Mouse (Mus musculus) induced T-regulatory cell, adult 2 months (primary cell): ENCODE results near the gene Ano1.

Source experiments
- DNase-seq: peaks from one replicate; pipeline ENCODE4 v3.0.0-alpha.2; 2012; ENCODE audit warnings: low read depth

Ano1 gene

DNA sequence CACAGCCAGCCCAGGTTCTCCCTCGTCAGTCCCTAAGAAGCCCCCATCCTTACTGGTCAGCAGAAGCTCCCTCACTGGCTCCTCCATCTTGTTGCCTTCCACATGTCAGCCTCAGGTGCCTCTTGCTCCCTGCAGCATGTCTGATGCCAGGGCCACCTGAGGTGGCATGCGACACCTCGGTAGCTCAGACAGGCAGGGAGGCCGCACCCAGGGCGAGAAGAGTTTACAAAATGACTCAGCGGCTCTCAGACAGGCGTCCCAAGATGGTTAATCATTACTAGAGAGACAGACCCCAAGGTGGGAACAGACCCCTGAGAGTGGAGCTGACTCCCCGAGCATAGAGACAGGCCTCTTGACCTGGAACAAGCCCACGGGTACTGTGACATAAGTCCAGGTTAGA, at the start of gene Ano1:
Gene Ano1 (minus strand): TSS at position 142 of the 400 bp plus-strand sequence.
- no peak for DNase-seq

DNA sequence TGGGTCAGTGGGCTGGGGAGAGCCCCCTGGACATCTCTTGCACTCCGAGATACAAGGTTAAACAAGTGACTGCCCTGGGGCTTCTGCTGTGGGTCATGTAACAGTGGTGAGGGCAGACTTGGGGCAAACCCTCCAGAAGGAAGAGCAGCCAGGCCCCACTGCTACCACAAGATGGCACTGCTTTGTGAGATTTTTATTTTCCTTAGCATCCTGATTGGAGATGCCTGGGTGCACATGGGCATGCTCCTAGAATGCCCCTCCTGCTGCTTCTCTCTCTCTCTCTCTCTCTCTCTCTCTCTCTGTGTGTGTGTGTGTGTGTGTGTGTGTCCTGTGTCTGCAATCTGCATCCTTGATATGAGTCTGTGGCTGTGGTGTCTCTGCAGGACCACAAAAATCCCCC, 46.7 kb upstream of the Ano1 start:
- DNase-seq, result peak; percentile 15

DNA sequence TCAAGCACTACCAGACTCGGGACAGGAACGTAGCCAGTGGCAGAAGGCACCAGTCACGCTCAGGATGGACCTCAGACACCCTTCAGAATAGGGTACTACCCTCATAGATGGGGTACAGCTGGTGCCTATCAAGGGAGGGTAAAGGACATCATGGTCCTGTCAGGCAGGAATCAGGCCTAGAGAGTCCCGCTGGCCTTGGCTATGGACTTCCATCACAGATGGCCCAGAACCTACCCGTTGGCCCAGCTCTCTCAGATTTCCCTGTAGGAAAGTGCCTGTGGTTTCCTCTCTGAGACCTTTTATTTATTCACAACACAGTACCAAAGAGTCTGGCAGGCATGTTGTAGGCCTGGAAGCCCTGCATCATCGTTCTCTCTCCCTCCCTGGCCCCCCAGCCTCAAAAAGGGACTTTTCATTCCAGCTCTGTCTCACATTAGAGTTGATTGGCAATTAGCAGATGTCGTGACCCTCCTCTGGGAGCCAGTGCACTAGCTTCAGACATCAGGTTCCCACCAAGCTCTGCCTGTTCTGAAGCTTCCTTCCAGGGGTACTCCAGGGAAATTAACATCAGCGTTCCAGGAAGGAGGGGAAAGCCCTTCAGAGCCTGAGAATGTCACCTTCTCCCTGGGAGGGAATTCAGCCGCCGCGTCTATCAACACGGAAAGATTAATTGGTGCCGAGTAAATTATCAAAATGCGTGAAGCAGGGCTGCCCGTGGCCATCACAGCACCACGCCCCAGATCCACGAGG, 45.4 kb upstream of the Ano1 start:
- DNase-seq, result no peak

DNA sequence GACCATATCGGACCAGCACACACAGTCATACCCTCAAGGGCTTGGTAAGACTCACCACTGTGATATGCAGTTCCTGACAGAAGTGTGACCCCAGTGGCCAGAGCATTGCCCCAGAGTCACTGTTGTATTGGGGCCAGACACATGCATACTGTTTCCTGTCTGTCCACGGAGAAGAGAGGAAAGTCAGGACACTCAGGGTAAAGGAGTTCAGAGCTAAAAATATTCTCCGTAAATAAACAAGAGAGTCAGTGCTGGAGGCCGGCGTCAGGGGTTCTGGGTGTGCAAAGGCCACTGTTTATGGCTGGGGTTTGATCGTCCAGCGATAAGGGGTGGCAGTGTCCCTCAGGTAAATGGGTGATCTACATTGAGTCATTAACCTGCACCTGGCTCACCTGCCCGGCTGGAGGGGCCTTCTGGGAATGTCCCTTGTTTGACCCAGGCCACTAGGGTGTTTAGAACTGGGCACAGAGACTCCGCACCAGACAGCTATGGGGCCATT, 44.3 kb upstream of the Ano1 start:
- no peak for DNase-seq

DNA sequence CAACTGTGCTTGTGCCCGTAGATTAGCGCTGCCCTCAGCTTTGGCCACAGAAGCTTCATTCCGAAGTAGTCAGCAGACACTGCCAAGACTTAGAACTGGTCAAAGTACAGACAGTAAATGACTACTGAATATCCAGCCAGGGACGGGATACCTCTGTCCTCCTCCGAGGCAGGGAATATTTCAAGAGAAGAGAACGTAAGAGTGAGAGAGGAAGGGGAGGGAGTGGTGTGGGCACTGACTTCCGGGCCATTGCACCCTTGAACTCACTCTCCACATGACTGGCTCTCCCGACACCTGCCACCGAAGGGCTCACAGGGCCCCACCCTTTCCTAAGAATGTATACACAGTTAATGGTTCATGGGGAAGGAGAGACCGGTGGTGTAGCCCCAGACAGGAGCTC, 41.5 kb upstream of the Ano1 start:
- no peak for DNase-seq

DNA sequence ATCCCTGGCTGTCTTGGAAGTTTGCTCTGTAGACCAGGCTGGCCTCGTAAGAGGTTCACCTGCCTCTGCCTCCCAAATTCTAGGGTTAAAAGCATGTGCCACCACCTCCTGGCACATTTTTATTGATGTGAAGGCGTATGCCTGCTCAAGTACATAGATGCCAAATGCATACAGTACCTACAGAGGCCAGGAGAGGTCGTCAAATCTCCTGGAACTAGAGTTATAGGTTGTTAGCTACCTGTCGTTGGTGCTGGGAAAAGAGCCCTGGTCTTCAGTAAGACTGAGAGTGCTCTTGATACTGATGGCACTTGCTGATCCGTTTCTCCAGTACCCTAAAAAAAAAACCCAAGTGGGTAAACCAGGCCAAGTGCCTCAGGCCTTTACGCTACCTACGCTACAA, 39.7 kb upstream of the Ano1 start:
- no peak for DNase-seq

DNA sequence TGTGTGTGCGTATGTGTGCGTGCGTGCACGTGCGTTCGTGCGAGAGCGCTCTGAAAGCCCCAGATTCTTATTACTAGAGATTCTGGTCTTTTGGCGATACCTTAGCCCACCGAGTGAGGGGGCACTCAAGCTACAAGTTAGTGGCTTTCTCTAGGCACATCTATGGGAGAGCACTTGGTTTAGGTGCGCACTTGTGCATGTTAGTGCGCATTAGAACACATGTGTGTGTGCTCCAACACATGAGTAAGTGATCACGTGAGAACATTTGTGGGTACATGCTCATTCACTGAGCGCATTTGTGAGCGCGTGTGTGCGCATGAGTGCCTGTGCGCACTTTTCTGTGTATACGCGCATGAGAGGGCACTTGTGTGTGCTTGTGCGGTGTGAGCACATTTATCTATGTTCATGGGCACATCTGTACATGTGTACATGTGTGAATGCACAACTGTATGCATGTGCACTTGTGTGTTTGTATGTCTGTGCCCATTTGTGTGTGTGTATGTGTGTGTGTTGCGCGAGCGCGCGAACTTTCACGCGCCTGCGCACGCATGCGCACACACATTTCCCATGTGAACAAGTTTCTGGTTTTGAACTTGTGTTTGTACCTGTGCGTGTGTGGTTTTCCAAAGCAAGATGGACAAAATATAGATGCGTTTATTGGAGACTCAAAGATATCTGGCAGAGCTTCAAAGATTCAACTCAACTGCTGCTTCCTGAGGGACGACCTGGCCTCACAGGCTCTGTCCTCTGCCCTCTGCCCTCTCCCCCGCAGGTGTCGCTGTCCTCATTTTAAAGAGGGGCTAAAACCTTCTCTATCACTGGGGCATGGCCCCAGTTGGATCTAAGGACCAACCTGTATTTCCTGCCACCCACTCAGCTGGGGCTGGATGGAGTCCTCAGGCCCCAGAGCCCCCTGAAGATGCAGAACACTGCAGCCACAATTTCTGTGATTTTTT, 38.1 kb upstream of the Ano1 start:
- DNase-seq, result no peak

DNA sequence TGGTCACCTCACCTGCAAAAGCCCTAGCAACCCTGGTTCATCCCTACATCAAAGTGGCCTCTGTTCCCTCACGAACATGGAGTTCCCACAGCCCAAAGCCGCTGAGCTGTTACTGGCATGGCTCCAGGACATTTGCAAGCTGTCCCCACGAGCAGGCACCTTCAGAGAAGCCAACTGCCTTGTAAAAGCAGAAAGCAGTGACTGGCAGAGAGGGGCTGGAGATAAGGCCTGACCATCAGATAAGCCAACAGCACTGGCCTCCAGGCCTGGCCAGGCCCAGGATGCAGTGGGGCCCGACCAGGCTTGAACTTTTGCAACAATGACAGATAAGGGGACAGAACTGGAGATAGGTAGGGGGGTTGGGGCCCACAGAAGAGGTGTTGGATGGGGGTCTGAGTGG, 36.9 kb upstream of the Ano1 start:
- no peak for DNase-seq

DNA sequence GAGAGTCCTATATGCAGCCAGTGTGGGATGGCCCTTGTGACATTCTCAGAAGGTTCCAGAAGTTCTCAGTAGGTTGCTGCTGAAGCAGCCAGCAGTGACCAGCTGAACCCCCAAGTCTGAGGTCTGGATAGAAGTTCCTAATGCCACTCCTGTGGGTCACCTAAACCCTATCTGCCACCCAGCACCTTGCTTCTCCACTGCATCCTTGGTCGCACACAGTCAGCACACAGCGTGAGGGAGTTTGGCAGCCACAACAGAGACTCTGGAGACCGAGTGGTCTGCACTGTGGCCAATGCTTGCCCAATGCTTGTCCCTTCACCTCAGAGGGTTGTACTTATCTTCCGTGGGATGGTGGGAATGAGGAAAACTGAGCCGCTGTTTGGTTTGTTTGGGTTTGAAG, 35.7 kb upstream of the Ano1 start:
- no peak for DNase-seq

DNA sequence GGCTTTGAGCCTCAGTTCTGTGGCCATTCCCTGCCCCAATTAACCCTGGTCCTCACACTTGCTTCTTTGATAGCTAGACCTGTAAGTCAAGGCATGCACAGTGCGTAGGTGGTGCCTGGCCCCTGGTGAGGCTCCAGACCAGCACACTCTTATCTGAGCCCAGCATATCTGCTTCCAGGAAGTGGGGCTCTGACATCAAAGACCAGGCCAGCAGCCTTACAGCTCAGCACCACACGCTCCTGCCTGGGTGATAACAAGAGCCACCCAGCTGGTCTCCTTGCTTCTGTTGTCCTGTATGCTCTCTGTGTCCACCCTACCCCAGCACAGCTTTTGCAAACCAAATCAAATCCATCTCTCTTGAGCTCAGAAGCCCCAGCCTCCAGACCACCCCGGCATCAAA, 34.8 kb upstream of the Ano1 start:
- DNase-seq, result no peak

DNA sequence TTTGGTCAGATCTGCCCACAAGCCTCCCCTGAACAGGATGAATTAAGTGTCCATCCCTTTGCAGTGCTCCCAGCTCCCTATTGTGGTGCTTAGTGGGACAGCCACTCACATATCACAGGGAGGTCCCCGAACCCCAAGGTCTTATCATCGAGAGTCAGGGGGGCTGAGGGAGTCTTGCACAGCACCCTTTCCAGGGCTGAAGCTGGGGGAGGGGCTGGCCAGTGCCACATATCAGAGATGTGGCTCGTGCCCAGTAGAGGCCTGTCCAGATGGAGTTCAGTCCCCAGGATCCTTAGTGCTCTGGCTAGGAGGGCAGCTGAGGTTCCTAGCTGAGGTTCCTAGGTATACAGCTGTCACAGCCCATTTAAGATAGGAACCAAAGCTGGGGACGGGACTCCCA, 32.4 kb upstream of the Ano1 start:
- no peak for DNase-seq

DNA sequence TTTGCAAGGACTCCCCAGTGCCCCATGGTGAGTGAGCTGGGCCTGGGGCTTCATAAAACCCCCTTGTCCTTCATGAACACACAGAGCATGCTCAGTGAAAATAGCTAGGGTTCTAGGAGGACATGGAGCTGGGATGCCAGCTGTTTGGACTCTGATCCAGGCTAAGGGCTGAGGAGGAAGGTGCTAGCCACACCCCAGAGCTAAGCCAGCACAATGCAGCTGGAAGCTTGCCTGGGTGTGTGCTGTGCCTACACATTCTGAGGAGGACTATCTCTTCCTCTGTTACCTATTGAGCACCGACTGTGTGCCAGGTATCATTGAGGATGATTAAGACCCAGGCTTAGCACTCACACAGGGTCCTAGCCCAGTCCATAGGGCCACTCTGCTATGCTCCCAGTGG, 30.6 kb upstream of the Ano1 start:
- no peak for DNase-seq

DNA sequence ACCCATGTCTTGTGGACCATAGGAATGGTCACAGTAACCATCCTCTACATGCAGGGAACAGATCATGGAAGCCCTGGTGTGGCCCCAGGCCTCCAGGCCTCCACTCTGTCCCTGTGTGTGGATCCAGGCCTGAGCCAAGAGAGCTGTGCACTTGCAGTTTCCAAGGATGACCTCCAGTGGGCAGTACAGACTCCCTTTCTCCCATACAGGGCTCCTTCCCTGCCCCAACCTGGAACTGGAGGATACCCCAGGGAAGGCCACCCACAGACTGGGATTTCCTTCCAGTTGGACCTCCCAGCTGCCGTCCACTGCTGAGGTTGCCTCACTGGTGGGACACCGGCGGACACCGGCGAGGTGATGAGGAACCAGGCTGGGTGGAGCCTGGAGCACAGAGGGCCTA, 29.6 kb upstream of the Ano1 start:
- DNase-seq, result no peak

DNA sequence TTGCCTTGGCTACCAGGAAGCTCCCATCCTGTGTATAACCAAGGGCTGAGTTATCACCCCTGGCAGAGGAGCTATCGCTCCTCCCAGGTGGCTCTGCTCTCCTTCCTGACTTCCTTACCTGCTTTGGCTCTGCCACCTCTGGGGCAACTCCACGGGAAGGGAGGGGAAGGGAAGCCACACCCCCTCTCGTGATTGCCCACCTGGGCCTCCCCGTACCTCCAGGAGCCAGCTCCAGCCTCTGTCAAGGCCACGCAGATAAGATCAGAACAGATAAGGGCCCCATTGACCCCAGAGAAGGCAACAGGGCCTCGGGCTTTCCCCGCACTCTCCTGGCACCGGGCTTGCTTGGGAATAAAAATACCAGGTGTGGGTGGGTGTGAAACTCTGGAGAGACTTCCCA, 28.4 kb upstream of the Ano1 start:
- no peak for DNase-seq

DNA sequence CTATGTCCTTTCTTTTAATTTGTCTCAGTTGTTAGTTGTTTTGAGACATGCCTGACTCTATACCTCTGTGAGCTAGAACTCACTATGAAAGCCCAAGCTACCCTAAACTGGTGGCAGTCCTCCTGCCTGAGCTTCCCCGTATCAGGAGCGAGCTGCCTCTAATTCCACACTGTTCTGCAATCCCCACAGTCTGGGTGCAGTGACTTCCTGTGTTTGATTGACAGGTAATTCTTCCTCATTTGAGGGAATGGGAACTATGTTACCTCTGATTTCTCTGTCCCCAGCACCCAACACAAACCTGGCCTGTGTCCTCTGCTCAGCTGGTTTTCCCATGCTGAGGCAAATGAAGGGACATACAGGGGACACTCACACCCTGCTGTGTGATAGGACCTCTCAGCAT, 27.9 kb upstream of the Ano1 start:
- no peak for DNase-seq

DNA sequence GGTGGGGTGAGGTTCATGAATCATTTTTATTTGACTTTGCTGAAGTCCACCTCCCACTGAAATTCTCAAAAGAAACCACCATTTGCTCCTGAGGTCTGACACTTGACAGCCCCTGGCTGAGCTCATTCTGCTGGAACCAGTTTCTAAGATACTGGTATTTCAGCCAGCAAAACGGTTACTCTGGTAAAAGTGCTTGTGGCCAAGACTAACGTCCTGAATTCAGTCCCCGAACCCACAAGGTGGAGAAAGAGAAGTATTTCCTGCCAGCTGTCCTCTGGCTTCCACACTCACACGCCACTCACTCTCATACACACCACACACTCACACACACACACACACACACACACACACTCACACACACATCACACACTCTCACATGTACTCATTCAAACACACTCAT, 26.0 kb upstream of the Ano1 start:
- DNase-seq, result no peak

DNA sequence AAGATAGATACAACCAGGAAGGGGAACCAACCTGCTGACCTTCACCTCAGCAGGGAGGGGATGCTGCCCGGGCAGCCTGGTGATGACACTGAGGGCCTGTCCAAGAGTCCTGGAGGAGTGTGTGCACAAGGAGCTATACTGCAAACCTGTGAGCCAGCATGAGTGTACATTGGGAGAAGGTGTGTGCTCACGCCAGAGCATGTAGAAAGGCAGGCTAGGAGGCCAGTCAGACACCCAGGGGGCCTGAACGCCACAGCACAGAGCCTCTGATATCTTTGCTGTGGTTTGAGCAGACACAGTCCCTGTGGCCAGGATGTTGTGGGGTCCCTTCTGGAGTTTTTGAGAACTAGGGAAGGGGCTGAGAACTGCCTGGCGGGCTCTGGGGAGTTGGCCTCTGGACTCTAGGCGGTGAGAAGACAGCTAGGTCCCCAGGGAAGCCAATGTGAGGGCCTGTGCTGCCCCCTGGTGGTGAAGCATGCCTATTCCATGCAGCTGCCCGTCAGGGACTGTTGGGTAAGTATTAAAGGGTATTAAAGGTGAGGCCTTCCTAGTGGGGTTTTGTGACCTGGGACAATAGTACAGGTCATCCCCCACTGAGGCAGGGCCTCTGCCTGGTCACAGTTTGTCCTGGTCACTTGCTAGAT, 24.2 kb upstream of the Ano1 start:
- DNase-seq, result peak; percentile 69

DNA sequence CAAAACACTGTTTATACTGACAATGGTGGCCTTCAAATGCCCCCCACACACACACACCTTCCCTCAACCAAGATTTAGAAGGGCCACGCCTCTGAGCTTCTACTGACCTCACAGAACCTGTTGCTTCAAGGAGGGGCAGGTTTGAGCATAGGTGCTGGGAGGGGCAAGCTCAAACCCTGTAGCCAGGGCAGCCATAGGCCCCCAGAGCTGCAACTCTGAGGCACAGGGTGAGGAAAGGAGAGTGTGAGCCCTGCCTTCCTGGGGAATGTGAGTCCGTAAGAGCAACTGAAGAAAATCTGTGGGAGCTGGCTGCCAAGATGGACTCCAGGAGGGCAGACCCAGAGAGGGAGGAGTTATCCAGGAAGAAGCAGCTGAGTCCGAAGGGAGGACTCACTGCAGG, 23.4 kb upstream of the Ano1 start:
- no peak for DNase-seq

DNA sequence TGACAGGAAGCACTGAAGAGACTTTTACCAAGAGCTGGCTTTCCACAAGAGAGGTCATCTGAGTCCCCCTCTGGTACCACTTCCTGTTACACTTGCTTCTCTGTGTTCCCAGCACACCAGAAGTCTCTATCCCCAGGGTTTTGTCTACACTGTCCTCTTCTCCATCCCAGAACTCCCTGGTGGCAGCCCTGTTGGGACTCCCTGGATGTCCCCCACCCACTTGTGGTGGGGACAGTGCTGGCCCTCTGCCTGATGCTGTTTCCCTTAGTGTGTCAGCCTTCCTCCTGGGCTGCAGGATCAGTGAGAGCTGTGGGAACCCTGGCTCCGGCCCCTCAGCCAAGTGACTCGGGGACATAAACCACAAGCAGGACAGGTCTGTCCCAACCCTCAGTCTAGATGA, 22.5 kb upstream of the Ano1 start:
- DNase-seq, result no peak

DNA sequence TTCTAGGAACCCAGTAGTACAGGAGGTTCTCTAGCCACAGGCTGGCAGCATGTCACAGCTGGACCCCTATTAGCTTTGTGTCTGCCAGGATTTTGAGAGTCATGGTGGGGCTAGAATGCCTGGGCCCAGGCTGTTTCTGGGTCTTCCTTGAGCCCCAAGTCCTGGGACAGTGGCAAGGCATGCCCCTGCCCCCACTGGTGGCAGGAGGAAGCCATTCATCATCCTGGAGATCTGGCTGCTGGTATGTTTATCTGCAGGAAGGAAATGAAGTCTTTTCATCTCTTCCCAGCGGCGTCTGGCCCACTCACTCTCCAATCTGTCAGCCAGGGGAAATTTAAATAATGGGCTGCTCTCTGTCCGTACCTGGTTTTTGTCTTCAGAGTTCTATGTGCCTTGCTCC, 18.3 kb upstream of the Ano1 start:
- DNase-seq, result no peak

DNA sequence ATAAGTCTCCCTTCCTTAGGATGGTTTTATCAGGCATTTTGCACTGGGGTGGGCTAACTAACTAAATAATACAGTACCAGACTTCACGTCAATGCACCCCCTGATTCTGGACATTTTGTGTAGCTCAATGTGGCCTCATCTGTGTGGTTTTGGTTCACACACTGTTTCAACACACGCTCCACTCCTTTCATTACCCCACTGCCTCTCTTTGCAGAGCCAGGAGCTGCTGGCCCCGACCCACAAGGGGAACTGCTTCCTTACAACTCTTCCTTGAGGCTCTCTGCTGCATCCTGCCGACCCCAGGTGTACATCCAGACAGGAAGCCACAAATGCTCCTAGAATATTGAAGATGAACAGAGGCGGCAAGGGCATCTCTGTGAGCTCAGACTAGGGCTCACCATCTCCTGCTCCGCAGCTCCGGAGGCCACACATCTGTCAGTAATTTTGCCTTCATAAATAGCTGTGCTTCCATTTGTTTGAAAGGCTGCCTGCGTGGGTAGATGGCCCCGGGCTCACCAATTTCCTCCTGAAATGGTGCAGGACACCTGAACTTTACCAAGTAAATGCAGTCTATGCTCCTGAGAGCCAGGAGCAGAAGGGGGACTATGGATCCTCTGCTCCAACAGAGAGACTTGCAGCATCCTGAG, 17.8 kb upstream of the Ano1 start:
- no peak for DNase-seq

DNA sequence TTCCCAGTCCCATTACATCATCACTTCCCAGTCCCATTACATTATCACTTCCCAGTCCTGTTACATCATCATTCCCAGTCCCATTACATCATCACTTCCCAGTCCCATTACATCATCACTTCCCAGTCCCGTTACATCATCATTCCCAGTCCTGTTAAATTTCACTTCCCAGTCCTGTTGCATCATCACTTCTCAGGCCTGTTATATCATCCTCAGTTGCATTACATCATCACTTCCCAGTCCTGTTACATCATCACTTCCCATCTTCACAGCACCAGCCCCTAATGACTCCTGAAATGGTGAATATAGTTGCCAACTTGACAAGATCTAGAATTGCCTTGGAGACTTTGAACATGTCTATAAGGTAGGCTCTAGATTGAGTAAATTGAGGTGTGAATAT, 17.1 kb upstream of the Ano1 start:
- no peak for DNase-seq
